Mouse (Mus musculus) cortical plate, adult 2 months (tissue): ENCODE measurements around the gene Ehd1. TPM values are rescaled to one million over a fixed set of nuclear protein-coding genes. Genes with fewer than 3 reads are reported as not detected.
"Not testable (repeated sequence)": the region's sequence is repeated elsewhere in the genome, so short reads cannot be mapped to it uniquely, and the experiment has no call there.

Experiments used
- H3K27ac ChIP-seq: fragments of 200-500 bp; 2 replicates; pipeline ENCODE4 v1.5.1; 2012; ENCODE audit warnings: low read length, control low read depth, inconsistent platforms; ENCODE audit not compliant: insufficient read depth
- H3K4me1 ChIP-seq: fragments of 200-500 bp; 2 replicates; pipeline ENCODE4 v1.6.1; 2011; ENCODE audit warnings: low read length; ENCODE audit not compliant: control insufficient read depth, insufficient read depth
- H3K4me3 ChIP-seq: fragments of 200-500 bp; 2 replicates; pipeline ENCODE4 v1.5.1; 2011; ENCODE audit warnings: mild to moderate bottlenecking, low read length, control low read depth; ENCODE audit not compliant: insufficient read depth
- CTCF ChIP-seq: fragments of 200-500 bp; IDR thresholded peaks from 2 replicates; pipeline ENCODE4 v1.5.1; 2011; ENCODE audit warnings: mild to moderate bottlenecking, control low read depth, low read length; ENCODE audit not compliant: insufficient read depth; ENCODE audit errors: extremely low read depth
- POLR2A ChIP-seq: fragments of 200-500 bp; IDR thresholded peaks from 2 replicates; pipeline ENCODE4 v1.6.1; 2011; ENCODE audit warnings: mild to moderate bottlenecking, low read length, control low read depth; ENCODE audit not compliant: insufficient read depth; ENCODE audit errors: extremely low read depth
- polyA plus RNA-seq: library from polyadenylated mRNA; depleted of rRNA; stranded (reverse); fragments of >200 nt; gene quantifications from 2 replicates; pipeline ENCODE4 v1.2.3, GENCODE M21; 2012

The Ehd1 gene
- polyA plus RNA-seq, 1 experiment = 48.2 TPM

- Histone ChIP-seq H3K4me3 (no peak overlapping the region), H3K4me1 (no peaks in the 10 kb centered on the region), H3K27ac (no peak overlapping the region)
- TF ChIP-seq POLR2A (no peak), CTCF (no peak)
These were observed 29.1 kb downstream of the Ehd1 start for GRCm38 (mm10) chr19:6305517-6306115.

- Histone ChIP-seq H3K4me1 (no peaks in the 10 kb centered on the region), H3K27ac (no peak within 1 kb of the TSS), H3K4me3 (0 out of 2 replicates have a peak within 1 kb of the TSS, but pooled peaks have one; percentile 11)
- no peak for TF ChIP-seq POLR2A
- TF ChIP-seq CTCF = no peak
These were observed 29.6 kb downstream of the Ehd1 start, which contains the start of gene Cdc42bpg for GRCm38 (mm10) chr19:6306137-6306551. Gene Cdc42bpg, plus strand, starts transcription at chr19:6306456.

DNA sequence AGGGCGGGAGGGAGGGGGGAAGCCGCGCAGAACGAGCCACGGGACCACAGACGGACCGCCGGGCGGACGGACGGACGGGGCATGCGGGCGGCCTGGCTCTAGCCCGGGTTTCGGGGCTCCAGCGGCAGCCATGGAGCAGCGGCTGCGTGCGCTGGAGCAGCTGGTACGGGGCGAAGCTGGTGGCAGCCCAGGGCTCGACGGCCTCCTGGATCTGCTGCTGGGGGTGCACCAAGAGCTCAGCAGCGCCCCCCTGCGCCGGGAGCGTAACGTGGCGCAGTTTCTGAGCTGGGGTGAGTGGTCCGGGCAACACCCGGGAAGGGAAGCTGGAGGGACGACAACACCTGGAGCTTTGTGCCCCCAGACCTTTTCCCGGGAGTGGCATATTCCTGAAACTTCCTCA lies 30.1 kb downstream of the Ehd1 start:
- Histone ChIP-seq H3K4me3 (0 out of 2 replicates have a peak overlapping the region, but pooled peaks have one; percentile 11), H3K27ac (no peak overlapping the region), H3K4me1 (no peaks in the 10 kb centered on the region)
- TF ChIP-seq POLR2A (no peak), CTCF (peak; percentile 30; the same call in 1 of the 2 replicates)

GRCm38 (mm10) chr19:6307733-6308531 lies 31.4 kb downstream of the Ehd1 start:
- no peak overlapping the region for H3K27ac ChIP-seq
- no peak overlapping the region for H3K4me3 ChIP-seq
- no peak for TF ChIP-seq POLR2A
- no peak for TF ChIP-seq CTCF
- no peaks in the 10 kb centered on the region for H3K4me1 ChIP-seq

DNA sequence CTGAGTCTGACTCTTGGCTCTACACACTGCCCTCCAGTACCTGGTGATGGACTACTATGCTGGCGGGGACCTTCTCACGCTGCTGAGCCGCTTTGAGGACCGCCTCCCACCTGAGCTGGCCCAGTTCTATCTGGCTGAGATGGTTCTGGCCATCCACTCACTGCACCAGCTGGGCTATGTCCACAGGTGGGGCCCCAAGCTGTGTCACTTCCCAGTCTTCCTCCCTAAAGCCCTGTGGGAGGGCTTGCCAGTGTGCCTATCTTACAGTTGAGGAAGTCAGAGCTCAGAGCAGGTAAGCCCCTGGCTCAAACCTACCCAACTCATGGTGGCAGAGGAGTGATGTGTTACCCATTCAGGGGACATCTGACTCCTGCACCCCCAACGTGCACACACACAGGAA lies 33.7 kb downstream of the Ehd1 start:
- no peaks in the 10 kb centered on the region for H3K4me1 ChIP-seq
- H3K27ac ChIP-seq = no peak overlapping the region
- TF ChIP-seq POLR2A (no peak), CTCF (no peak)
- H3K4me3 ChIP-seq = no peak overlapping the region

DNA sequence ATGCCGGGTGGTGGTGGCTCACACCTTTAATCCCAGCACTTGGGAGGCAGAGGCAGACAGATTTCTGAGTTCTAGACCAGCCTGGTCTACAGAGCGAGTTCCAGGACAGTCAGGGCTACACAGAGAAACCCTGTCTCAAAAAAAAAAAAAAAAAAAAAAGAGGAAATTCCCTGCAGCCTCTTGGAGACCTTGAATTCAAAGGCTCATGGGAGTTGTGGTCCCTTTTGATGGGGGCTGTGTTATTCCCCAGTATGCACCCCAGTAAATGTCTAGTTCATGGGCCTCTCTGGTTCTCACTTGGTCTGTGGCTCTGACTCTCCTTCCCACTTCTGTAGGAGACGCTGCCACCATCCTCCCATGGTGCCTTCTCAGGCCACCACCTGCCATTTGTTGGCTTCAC lies 35.3 kb downstream of the Ehd1 start:
- not testable (repeated sequence) for H3K4me3 ChIP-seq, H3K27ac ChIP-seq, H3K4me1 ChIP-seq

GRCm38 (mm10) chr19:6313796-6314195 lies 37.3 kb downstream of the Ehd1 start:
- Histone ChIP-seq H3K4me1 (no peaks in the 10 kb centered on the region), H3K4me3 (no peak overlapping the region), H3K27ac (no peak overlapping the region)
- TF ChIP-seq POLR2A (no peak), CTCF (no peak)

GRCm38 (mm10) chr19:6314513-6314912 lies 38.0 kb downstream of the Ehd1 start:
- Histone ChIP-seq H3K4me3 (no peak overlapping the region), H3K4me1 (no peaks in the 10 kb centered on the region), H3K27ac (no peak overlapping the region)
- TF ChIP-seq CTCF = no peak
- no peak for TF ChIP-seq POLR2A

DNA sequence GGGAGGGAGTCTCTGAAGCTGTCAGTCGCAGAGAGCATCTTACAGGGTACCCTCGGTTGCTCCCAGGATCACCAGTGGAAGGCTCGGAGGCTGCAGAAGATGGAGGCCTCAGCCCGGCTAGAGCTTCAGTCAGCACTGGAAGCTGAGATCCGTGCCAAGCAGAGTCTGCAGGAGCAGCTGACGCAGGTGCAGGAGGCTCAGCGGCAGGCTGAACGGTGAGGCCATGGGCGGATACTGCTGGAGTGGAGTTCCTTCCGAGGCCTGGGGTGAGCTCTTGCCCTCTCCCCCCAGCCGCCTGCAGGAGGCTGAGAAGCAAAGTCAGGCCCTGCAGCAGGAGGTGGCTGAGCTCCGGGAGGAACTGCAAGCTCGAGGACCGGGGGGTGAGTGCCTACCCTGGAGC lies 39.0 kb downstream of the Ehd1 start:
- Histone ChIP-seq H3K27ac (no peak overlapping the region), H3K4me3 (no peak overlapping the region), H3K4me1 (no peaks in the 10 kb centered on the region)
- TF ChIP-seq POLR2A (no peak), CTCF (no peak)

DNA sequence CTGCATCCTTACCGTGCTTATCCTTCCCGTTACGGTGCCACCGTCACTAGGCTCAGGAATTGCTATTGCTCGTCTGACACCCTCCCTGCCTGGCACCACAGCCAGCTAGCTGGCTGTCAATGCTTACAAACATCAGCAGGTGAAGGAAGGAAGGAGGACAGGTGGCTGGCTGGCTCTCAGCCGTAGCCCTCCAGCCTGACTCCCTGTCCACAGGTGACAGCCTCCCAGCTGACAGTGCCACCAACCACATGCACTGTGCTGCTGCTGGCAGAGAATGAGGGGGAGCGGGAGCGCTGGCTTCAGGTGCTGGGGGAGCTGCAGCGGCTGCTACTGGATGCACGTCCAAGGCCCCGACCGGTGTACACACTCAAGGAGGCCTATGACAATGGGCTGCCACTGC lies 41.6 kb downstream of the Ehd1 start:
- no peaks in the 10 kb centered on the region for H3K4me1 ChIP-seq
- TF ChIP-seq CTCF = no peak
- no peak for TF ChIP-seq POLR2A
- no peak overlapping the region for H3K4me3 ChIP-seq
- no peak overlapping the region for H3K27ac ChIP-seq

- Histone ChIP-seq H3K4me3 (no peak overlapping the region), H3K4me1 (no peaks in the 10 kb centered on the region), H3K27ac (no peak overlapping the region)
- TF ChIP-seq POLR2A (no peak), CTCF (no peak)
These were observed 44.8 kb downstream of the Ehd1 start for GRCm38 (mm10) chr19:6321358-6321757.
